Mouse (Mus musculus): ENCODE measurements at regions not wholly inside any gene's neighbourhood (a gene's known extent, or its start where the extent isn't known, plus 50 kb on each side); places are given as distances from the start of the nearest gene placed in this dataset.

- no peak for DNase-seq (ENCODE audit: low spot score in 2 of 2)
Observed at GRCm38 (mm10) chr8:34756916-34757315, 645.4 kb upstream of the Gm10131 start.

- DNase-seq (ENCODE audit: low spot score in 2 of 2): no peak
Observed at GRCm38 (mm10) chr8:34756171-34756570, 644.6 kb upstream of the Gm10131 start.

DNA sequence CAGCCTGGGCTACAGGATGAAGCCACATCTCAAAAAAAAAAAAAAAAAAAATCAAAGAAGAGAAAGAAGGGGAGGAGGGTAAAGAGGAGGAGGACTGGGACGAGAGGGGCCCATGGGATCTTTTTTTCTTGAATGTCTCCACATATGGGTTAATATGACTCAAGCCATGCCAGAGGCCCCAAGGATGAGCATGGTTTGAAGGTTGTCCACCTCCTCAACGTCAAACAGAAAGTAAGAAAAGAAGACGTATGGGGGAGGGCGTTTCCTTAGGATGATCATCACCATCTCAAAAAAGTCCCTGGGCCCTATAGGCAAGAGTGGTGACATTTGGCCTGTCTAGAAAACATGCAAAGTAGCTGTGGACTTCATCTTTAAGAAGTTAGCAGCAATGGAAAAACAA lies 643.9 kb upstream of the Gm10131 start:
- DNase-seq (ENCODE audit: low spot score in 2 of 2): no peak

GRCm38 (mm10) chr8:34753046-34753445 lies 641.5 kb upstream of the Gm10131 start:
- DNase-seq (ENCODE audit: low spot score in 2 of 2): no peak

GRCm38 (mm10) chr8:34748521-34748920 lies 637.0 kb upstream of the Gm10131 start:
- no peak for DNase-seq (ENCODE audit: low spot score in 2 of 2)

DNA sequence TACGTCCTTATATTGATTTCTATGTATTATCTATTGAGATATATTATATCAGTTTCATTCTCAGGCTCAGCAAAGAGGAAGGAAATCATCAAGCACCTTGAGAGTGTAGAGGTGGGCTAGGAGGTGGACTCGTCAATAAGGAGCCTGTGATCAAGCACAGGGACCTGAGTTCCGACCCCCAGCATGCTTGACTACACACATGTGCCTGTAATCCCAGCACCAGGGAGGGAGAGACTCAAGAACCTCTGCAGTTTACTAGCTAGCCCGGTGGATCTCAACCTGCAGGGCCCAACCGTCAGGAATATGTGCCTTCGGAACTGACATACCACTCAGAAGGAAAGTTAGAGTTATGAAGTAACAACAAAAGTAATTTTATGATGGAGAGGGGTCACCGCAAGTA lies 634.2 kb upstream of the Gm10131 start:
- DNase-seq (ENCODE audit: low spot score in 2 of 2): no peak

DNA sequence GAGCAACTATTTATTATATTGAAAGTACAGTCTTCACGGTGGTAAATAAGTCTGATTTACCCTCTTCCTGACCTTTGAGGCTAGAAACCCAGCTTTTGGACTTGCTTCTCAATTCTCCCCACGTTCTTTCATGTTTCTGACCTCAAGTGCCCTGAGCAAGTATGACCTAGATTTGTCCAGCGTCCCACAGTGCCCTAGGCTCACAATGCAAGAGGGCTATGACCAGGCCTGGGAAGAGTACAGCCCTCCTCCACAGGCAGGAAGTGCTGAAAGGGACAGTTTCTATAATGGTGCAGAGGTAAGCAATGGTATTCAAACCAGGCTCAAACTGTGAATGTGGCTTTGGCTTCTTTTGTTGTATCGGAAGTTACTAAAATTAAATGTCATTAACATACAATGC lies 633.1 kb upstream of the Gm10131 start:
- DNase-seq (ENCODE audit: low spot score in 2 of 2): no peak

DNA sequence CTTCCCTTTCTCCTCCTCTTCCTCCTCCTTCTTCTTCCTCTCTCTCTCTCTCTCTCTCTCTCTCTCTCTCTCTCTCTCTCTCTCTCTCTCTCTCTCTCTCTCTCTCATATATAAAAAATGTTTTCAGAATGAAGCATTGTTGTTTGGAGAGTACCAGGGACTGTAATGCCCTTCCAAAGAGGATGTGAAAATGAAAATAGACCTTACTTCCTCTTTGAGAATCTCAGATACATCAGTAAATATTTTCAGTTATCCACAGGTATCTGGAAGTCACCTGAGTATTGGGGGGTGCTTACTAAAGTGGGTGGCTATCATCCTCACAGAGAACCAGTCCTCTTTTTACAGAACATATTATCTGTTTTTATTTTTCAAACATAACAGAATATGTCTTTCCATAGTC lies 632.6 kb upstream of the Gm10131 start:
- DNase-seq (ENCODE audit: low spot score in 2 of 2): no peak

- DNase-seq (ENCODE audit: low spot score in 2 of 2): no peak
Observed at GRCm38 (mm10) chr8:34743137-34743536, 631.6 kb upstream of the Gm10131 start.

- no peak for DNase-seq (ENCODE audit: low spot score in 2 of 2)
Observed at GRCm38 (mm10) chr8:34740836-34741235, 629.3 kb upstream of the Gm10131 start.

DNA sequence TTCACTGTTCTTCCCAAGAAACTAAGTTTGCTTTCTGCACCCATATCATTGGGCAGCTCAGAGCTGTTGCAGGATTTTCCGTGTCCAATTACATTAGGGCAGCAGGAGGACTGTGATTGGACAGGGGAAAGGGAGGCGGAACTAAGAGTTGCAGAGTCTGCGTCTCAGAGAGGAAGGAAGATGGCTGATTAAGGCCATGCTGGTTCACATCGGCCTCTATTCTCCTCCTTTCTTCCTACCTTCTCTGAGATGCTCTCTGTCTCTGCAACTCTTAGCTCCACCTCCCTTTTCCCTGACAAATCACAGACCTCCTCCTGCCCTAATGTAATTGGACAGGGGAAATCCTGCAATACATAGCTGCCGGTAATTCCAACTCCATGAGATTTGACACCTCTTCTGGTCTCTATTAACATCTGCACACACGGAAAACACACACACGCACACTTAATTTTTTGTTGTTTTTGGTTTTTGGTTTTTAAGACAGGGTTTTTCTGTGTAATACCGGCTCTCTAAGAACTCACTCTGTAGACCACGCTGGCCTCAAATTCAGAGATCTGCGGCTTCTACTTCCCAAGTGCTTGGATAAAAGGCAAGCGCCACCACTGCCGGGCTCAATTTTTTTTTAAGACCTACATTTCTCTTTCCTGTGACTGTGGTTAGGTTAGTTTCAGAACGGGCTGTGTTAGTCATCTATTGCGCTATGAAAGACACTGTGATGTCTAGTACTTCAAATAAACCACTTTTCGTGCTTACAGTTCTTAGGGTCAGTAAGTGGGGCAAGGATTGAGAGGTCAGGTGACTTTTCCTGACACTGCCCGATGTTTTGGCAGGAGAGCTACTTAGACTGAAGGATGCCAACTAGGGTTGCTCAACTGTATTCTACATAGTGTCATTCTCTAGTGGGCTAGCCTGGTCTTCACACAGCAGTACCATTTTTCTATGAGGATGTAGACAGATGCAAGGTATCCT lies 628.6 kb upstream of the Gm10131 start:
- DNase-seq (ENCODE audit: low spot score in 2 of 2): no peak

- no peak for DNase-seq (ENCODE audit: low spot score in 2 of 2)
Observed at GRCm38 (mm10) chr8:34736214-34736613, 624.7 kb upstream of the Gm10131 start.

DNA sequence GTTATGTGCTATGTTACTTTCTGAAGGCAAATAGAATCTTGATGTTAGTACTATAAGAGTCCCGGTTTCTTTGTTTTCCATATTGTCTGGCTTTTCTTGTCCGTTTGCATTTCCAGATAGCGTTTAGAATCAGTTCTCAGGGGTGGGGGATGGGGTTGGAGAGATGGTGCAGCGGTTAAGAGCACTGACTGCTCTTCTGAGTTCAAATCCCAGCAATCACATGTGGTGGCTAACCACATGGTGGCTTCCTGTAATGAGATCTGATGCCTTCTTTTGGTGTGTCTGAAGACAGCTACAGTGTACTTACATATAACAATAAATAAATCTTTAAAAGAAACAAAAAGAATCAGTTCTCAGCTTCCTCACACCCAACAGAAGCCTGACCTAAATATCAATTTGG lies 623.5 kb upstream of the Gm10131 start:
- DNase-seq (ENCODE audit: low spot score in 2 of 2): no peak

DNA sequence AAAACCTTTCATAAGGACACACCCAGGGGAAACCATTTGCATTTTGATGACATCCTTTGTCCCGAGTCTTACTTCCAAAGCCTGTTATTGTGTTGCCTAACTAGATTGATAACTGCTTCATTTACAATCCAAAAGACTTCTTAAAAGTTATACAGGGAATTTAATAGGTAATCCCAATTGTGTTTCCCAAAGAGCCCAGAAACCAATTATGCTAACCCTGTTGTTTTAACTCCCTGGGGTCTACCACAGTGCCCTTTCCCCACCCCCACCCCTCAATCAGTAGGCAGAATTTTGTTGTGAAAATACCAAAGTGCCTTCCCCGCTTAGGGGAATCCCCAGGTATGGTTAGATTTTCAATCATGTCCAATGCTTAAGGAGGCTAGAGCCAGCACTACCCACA lies 621.3 kb upstream of the Gm10131 start:
- no peak for DNase-seq (ENCODE audit: low spot score in 2 of 2)

- no peak for DNase-seq (ENCODE audit: low spot score in 2 of 2)
Observed at GRCm38 (mm10) chr8:34732362-34732761, 620.8 kb upstream of the Gm10131 start.

GRCm38 (mm10) chr8:34731096-34731999 lies 619.8 kb upstream of the Gm10131 start:
- DNase-seq (ENCODE audit: low spot score in 2 of 2): no peak

DNA sequence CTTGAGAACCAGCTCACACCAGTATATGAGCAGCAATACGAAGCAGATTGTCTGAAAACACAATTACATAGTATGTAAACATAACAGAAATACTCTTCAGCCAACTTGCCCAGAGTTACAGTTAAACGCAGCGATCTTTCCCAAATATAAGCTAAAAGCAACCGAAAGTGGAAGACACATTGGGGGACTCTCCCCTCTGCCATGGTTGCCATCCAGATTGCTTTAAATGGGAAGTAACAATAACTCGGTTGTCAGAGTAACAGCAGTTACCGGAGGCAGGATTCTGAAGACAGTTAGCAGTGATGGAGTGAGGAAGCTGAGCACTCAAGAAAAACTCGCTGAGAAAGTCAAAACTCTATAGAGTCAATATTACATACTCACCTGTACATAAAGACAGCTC lies 618.0 kb upstream of the Gm10131 start:
- no peak for DNase-seq (ENCODE audit: low spot score in 2 of 2)

DNA sequence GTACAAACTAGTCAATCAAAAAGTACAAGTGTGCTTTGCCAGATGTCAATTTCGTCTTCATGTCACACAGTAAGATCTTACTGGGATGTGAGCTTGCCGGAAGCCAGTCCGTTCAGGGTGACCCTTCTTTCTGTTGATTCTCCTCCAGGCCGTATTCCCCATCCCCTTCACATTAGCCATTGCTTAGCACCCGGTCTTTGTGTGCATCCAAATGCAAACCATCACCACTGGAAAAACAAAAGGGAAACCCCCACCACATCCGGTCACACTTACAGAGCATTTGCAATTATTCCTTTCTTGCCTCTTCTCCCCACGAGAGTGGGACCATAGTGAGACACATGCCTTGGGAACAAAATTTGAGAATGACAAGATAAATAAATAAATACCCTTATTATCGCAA lies 616.2 kb upstream of the Gm10131 start:
- DNase-seq (ENCODE audit: low spot score in 2 of 2): no peak

- no peak for DNase-seq (ENCODE audit: low spot score in 2 of 2)
Observed at GRCm38 (mm10) chr8:34726145-34726767, 614.7 kb upstream of the Gm10131 start.

DNA sequence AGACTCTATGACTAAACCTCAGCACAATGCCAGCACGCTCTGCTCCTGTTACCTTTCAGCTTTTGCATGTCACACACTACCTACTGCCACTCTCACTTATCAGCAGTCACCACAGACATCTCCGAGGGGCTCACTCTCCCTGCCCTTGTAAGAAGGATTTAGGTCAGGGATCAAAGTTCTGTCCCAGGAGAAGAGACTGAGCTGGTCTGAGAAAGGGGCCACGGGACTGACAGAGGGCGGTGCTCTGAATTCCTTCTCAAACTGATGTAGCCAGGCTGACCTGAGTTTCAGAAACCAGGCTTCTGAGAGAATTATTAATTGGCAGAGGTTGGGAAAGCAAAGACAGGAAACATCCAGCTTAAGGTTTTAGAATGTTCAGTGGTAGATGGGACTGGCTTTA lies 614.0 kb upstream of the Gm10131 start:
- no peak for DNase-seq (ENCODE audit: low spot score in 2 of 2)

DNA sequence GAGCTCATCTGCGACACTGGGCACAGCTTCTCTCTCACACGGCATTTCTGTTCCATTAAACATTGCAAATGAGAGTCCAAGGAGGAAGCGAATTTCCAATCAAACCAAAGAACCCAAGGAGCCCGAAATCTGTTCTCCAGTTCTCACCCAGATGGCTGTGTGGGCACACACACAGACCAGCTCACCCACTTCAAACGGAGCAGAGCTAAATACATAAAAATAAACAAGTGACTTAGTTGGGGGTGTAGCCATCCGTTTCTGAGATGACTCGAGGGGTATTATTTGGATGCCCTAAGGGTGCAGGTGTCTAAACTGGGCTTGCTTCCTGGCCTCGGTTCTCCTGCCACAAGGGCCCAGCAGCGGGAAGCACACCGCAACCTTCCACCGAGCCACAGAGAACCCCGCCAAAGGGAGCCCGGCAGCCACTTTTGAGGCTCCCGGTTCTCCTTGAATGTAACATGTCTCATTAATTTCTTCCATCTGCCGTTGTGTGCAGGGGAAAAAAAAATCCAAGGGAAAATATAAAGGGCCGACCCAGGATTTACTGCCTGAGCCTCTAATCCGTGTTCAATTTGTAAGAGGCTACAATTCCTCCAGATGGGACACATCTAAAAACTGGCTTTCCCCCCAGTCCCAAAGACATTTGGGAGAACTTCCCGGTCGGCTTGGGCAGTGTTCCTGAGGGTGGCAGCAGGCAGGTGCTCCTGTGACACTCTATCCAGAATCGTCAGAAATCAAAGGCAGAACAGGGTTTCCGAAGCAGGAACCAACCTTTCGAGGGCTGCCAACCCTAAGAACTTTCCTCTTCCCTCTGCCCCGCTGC lies 598.6 kb upstream of the Gm10131 start:
- DNase-seq (ENCODE audit: low spot score in 2 of 2): peak; percentile 78 to 82

All from right cerebral cortex, adult 2 months (tissue).